Mouse (Mus musculus) kidney, adult 8-10 months (tissue): ENCODE data around the gene Serpinb9b.
A peak's percentile ranks its signal among the peaks of the same experiment; 100 is the strongest.
"Not testable (repeated sequence)": the region's sequence is repeated elsewhere in the genome, so short reads cannot be mapped to it uniquely, and the experiment has no call there.

ENCODE experiments used
- DNase-seq, 2 experiments: peaks; one replicate each; pipeline ENCODE4 v3.0.0; 2022

The Serpinb9b gene

DNA sequence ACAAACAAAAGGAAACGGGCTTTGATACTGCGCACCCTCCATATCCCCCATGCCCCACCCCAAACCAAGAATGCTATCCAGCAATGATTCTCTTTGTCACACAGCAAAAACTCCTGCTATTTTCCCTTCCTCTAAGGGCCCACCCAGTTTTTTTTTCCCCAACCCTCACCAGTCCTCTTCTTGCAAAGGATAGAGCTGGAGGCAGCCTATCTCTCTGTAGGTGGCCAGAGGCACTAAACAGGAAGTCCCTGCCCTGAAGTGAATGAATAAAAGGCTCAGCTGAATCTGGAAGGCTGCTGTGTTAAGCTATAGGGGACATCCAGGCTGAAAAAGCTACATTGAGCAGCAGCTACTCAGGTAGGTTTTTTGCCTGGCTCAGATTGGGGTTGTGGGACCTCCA is at the start of gene Serpinb9b:
Gene Serpinb9b (plus strand): TSS at position 173 of the 400 bp plus-strand sequence.
- no peak for DNase-seq

DNA sequence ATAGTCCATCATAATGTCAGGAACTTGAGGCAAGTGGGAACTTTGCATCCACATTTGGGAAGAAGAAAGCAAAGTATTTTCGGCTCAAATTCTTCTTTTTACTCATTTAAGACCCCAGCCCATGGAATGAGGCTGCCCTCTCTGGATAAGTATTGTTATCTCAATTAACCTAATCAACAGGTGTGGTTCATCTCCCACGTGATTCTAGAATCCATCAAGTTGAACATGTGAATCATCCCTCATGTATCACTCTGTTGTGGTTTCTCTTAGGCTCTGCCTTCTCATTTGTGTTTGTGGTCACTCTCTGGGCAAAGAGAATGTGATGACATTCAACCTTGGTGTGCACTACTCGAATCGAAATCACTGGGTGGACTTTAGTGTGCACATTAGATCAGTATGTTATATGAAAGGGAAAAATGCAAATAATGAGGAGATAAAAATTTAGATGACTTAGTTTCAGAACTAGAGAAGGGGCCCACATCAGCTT is 44.6 kb upstream of the Serpinb9b start:
- DNase-seq, result no peak

DNA sequence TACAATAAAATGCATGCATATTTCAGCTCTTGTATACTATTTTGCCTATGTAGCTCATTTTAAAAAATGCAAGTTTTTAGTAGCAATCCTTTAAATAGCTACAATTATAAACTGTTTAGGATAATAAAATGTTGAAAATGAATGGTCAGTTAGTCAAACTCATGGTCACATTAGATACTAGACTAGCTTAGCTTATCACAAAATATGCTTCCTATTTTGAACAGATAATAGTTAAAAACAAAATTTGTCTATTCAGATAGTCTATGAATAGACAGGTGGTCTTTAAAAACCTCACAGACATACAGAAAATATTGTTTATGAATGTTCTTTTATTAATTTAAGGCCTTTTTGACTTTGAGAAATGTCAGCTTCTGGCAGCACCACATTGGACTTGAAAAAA is 41.0 kb upstream of the Serpinb9b start:
- no peak for DNase-seq

DNA sequence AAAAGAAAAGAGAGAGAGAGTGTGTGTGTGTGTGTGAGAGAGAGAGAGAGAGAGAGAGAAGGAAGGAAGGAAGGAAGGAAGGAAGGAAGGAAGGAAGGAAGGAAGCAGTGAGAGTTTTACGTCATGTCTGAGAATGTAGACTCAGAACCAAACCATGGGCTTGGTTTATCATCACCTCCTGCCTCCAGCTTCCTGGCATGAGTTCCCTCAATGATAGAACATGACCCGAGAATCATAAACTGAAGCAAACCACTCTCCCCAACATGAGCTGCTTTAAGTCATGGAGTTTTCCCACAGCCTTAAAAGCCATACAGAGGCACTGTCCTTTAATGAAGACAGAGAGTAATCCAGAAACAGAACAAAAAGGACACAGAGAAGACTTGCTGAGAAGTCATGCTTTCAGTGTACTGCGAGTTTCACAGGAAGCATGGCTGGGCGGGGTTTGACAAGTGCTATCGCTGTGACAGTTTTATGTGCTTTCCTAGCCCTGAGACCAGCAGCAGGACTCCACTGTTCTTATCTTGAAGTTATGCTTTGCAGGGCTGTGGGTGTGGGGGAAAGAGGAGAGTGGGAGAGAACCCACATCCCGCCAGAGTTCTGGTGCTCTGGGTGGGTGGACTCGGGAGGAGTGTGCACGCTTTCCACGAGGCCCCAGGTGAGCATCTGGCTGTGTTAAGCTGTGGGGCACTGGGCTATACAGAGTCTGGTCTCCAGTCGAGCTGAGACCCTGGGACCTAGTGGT is 33.9 kb upstream of the Serpinb9b start:
- DNase-seq, result no peak

GRCm38 (mm10) chr13:32993894-32994242 is 33.3 kb upstream of the Serpinb9b start:
- no peak for DNase-seq

DNA sequence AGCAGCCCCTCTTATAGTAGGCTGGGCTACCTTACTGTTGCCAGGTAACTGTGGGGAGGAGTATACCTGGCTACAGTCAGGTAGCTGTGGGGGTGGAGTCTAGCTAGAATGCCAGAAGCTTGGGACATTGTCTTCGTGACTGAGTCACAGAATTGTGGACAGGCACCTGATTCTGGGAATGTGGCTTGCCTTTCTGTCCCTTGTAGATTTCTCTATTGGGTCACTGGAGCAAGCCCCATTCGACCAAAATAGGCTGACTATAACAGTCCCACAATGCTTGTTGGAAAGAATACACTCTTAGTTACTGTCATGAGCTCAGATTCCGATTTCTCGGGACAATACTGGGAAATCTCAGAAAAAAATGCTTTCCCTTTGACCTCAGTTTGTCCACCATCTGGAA is 32.2 kb upstream of the Serpinb9b start:
- peak in 1 of 2 experiments; percentile 20 for DNase-seq

GRCm38 (mm10) chr13:33001341-33001740 is 25.9 kb upstream of the Serpinb9b start:
- no peak for DNase-seq

DNA sequence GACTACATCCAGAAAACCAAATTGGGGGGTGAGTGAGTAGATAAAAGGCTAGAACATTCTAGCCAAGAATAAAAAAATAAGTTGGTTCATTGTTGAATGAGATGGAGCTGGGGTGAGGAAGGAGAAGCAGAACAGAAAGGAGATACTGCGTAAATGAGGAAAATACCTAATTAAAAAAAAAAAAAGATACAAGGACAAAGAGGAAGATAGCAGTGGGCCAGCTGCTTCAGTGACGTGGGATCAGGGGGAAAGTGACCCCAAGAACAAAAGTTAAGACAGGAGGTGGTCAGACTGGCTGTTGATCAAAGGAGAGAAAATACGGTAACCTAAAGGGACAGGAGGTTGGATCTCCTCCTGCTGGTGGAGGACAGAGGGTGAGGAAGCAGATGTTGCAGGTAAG is 24.3 kb upstream of the Serpinb9b start, which contains the start of gene Serpinb9:
Gene Serpinb9 (plus strand): TSS at position 301 of the 400 bp plus-strand sequence.
- no peak for DNase-seq

DNA sequence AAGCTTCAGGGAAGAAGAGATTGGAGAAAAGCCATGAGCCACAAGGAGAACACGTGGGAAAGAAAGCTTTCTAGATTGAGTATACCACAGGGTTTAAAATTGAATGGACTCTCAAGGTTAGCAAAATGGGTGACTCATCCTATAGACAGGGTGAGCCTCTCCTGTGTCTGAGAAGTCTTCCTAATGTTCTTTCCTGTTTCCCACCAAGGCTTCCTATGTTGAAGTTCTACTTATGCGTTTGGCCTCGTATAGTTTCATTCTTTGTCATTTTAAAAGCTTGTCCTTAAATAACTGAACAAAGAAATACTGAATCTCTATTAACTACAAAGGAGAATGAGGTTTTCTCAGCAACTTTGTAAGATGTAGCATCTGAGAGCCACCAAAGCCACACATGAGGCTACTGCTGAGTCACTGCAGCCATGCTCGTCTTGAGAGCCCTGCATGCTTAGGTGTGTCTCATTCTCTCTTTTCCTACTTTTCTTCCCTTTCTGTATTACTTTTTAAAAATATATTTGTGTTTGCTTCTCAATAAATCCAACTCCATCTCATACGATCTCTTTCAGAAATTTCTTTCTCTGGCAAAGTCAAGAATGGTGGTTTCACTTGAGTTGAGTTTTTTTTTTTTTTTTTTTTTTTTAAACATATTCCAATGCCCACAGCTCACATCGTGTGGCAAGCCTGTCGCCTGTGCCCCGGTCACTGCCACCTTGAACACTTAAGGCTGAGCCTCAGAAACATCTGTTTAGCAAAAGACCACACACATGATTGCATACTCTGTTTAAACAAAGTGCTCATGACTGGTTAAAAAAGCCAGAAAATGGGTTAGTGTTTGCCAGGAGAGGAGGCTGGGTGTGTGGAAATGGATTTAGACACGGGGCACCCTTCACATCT is 23.4 kb upstream of the Serpinb9b start:
- DNase-seq, result no peak

DNA sequence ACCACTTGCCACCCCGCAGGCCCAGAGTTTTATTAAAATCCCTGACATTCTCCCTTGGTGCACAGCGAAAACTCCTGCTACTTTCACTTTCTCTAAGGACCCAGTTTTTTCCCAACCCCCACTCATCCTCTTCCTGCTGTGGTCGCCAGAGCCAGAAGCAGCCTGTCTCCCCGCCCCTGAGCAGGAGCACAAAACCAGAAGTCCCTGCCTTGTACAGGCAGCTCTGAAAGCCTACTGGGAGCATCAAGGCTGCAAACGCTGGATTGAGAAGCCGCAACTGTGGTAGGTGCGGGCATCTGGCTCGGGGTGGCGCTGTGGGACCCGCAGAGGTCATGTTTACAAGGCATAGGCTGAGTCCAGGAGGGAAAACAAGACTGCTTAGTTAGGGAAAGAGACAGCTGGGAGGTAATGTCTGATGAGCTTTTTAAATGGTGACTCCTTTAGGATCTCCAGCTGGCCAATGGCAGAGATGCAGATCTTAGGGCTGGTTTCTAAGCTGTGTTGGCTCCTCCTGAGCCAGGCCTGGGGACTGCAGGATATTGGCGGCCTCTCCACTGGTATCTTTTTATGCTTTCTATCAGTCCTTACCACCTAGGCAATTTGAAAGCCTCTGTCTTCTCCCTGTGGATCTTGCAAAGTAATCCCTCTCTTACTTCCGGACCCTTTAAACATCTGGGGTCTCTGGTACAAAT is 22.7 kb upstream of the Serpinb9b start:
- DNase-seq, result peak; percentile 87 to 89

- no peak for DNase-seq
Observed at GRCm38 (mm10) chr13:33005501-33006075, 21.6 kb upstream of the Serpinb9b start.

- DNase-seq, result no peak
Observed at GRCm38 (mm10) chr13:33006555-33006954, 20.7 kb upstream of the Serpinb9b start.

- DNase-seq, result no peak
Observed at GRCm38 (mm10) chr13:33012395-33012794, 14.8 kb upstream of the Serpinb9b start.

DNA sequence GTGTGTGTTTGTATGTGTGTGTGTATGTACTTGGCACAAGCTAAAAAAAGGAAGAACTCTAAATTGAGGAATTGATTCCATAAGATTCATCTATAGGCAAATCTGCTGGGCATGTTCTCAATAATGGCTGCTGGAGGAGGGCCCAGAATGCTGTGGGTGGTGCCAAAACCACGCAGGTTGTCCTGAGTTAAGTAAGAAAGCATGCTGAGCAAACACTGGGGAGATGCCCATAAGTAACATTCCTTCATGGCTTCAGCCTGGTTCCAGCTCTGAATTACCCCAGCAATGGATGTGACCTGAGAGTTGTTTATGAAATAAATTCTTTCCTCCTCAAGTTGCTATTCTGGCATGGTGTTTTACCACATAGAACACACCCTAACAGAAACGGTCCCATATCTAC is 13.9 kb upstream of the Serpinb9b start:
- DNase-seq, result no peak

- DNase-seq, result no peak
Observed at GRCm38 (mm10) chr13:33022371-33022770, 4.8 kb upstream of the Serpinb9b start.

DNA sequence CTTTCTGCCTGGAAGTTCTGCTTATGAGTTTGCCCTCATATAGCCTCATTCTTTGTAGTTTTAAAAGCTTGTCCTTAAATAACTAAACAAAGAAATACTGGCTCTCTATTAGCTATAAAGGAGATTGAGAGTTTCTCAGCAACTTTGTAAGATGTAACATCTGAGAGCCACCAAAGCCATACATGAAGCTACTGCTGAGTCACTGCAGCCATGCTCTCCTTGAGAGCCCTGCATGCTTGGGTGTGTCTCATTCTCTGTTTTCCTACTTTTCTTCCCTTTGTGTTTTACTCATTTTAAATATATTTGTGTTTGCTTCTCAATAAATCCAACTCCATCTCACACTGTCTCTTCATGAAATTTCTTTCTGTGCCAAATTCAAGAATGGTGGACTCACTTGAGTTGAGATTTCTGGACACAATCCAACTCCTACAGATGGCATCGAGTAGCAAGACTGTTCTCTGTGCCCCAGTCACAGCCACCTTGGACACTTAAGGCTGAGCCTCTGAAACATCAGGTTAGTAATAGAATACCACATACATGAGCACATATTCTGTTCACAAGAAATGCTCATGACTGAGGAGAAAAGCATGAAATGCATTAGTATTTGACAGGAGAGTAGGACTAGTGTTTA is 674 bp upstream of the Serpinb9b start:
- no peak for DNase-seq

DNA sequence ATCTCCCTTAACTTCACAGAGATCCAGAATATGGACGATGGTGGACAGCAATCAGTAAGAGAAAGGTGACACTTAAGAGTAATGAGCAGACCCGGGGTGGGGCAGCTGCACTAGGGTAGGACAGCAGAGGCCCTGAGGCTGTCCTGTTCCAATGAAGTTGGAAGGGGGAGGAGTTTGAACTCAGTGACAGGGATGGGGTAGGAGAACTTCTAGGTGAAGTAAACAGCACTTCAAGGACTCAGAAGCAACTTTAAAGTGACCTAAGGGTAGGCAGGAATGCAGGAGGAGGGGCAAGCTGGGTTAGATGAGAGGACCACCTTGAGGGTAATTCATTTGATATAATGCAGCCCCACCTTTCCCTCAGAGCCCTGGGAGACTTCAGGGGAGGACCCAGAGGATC is 930 bp downstream of the Serpinb9b start:
- DNase-seq, result no peak

- DNase-seq, result no peak
Observed at GRCm38 (mm10) chr13:33028550-33028949, 1.3 kb downstream of the Serpinb9b start.

GRCm38 (mm10) chr13:33029478-33029877 is 2.3 kb downstream of the Serpinb9b start:
- DNase-seq, result not testable (repeated sequence)

DNA sequence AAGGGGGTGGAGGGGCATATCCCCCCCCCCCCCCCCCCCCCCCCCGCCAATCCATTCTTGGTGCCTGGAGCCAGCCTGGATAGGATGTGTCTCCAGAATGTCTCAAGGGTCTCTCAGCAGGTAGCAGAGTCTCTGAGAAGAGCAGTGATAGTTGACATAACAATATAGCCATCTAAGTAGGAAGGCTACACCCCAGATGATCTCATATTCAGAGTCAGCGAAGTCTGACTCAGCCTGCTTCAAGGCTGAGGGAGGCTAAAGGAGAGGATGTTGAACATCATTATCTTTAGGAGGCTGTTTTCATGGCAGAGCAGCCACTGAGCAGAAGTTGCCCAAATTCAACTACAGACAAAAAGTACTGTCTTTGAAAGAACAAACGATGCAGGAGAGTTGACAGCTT is 3.1 kb downstream of the Serpinb9b start:
- DNase-seq, result no peak

DNA sequence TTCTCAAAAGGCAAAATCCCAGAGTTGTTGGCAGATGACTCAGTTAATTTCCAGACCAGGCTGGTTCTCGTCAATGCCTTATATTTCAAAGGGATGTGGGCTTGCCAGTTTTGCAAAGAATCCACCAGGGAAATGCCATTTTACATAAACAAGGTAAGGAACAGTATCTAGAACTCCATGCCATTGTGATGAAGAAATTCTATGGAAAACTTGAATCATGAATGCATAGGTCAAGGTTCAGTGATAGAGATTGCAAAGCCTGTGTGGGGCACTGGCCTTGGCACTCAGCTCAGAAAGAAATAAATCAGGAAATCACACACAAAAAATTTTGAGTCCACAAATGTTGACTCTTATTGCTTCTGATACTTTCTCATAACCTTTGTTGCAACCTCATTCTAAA is 8.3 kb downstream of the Serpinb9b start:
- DNase-seq, result no peak

DNA sequence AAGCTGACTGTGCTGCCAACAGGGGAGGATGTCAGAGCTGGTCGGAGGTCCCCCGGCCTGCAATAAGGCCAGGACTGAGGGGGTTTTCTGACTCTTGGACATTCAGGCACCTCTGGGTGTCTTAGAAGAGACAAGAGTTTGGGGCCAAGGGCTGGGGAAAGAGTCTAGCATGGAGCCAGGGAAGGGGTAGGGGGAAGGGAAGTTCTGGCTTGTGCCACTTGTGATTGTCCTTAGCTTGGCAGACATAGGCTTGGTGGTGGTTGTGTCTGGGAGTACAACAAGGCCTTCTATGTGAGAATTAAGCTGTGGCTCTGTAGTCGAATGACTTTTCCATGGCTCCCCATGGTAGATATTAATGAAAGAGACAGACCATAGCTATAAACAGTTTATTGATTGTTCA is 16.3 kb downstream of the Serpinb9b start:
- DNase-seq, result no peak
